Mouse (Mus musculus) midbrain, embryonic 11.5 days (tissue): ENCODE results near the gene Map1b. TPM values are rescaled to one million over a fixed set of nuclear protein-coding genes. Genes with fewer than 3 reads are reported as not detected.
A peak's percentile ranks its signal among the peaks of the same experiment; 100 is the strongest.

Experiments
- ATAC-seq: fragments of 200-750 bp; cut with Nextera tagmentation; 2 replicates; pipeline ENCODE4 v1.8.0; 2017; ENCODE audit warnings: moderate TSS enrichment, moderate library complexity; ENCODE audit not compliant: low FRiP score
- DNase-seq: peaks from one replicate; pipeline ENCODE4 v3.0.0; 2015; ENCODE audit warnings: low spot score; ENCODE audit errors: missing footprints
- H3K27ac ChIP-seq: fragments of 300-500 bp; sonication (generic); 2 replicates; pipeline ENCODE4 v1.5.1; 2014; ENCODE audit warnings: low read depth, low read length
- H3K27me3 ChIP-seq: fragments of 300-500 bp; sonication (generic); 2 replicates; pipeline ENCODE4 v1.6.1; 2014; ENCODE audit warnings: mild to moderate bottlenecking, low read length, moderate library complexity, mixed read lengths; ENCODE audit not compliant: control insufficient read depth, insufficient read depth
- H3K36me3 ChIP-seq: fragments of 300-500 bp; sonication (generic); 2 replicates; pipeline ENCODE4 v1.6.1; 2014; ENCODE audit warnings: mild to moderate bottlenecking, low read length, moderate library complexity, mixed read lengths; ENCODE audit not compliant: control insufficient read depth, insufficient read depth
- H3K4me1 ChIP-seq: fragments of 300-500 bp; sonication (generic); 2 replicates; pipeline ENCODE4 v1.6.1; 2014; ENCODE audit warnings: low read length; ENCODE audit not compliant: control insufficient read depth, insufficient read depth
- H3K4me2 ChIP-seq: fragments of 300-500 bp; sonication (generic); 2 replicates; pipeline ENCODE4 v1.6.1; 2014; ENCODE audit warnings: mild to moderate bottlenecking, moderate library complexity
- H3K4me3 ChIP-seq: fragments of 300-500 bp; sonication (generic); 2 replicates; pipeline ENCODE4 v1.5.1; 2014; ENCODE audit warnings: low read depth, low read length
- H3K9ac ChIP-seq: fragments of 300-500 bp; sonication (generic); 2 replicates; pipeline ENCODE4 v1.6.1; 2014; ENCODE audit warnings: low read length
- H3K9me3 ChIP-seq: fragments of 300-500 bp; sonication (generic); 2 replicates; pipeline ENCODE4 v1.6.1; 2016; ENCODE audit warnings: low read length; ENCODE audit not compliant: control insufficient read depth
- WGBS: fragments of 180-500 bp; shearing (Covaris S2); extraction: QIAGEN DNeasy Blood & Tissue Kit; methylation state at CpG from one replicate; pipeline ENCODE4 v1.1.7; 2014; 5-methylcytosine and 5-hydroxymethylcytosine counted together
- polyA plus RNA-seq: library from polyadenylated mRNA; unstranded; fragments of >200 nt; fragmentation: Nextera tagmentation; extraction: Ambion mirVana; gene quantifications from 2 replicates; pipeline ENCODE4 v1.2.1, GENCODE M21; 2014

Map1b gene
- polyA plus RNA-seq, 1 experiment from 2014 or later = 911 TPM

GRCm38 (mm10) chr13:99450766-99451165 lies 65.6 kb downstream of the Map1b start:
- Histone ChIP-seq H3K9me3 (no peaks in the 10 kb centered on the region), H3K4me1 (peaks cover 39% of the 10 kb centered on the region), H3K4me2 (no peak overlapping the region), H3K27ac (no peak overlapping the region), H3K36me3 (peaks cover 2% of the 10 kb centered on the region; the same call in 1 of the 2 replicates), H3K9ac (no peak overlapping the region), H3K27me3 (no peaks in the 10 kb centered on the region), H3K4me3 (no peak overlapping the region)
- WGBS = 76% methylated on average over 7 of the region's 7 CpGs
- ATAC-seq (no peak), DNase-seq (no peak)

- peaks cover 46% of the 10 kb centered on the region for H3K4me1 ChIP-seq
- DNase-seq = no peak
- no peak overlapping the region for H3K4me3 ChIP-seq
- no peak overlapping the region for H3K9ac ChIP-seq
- WGBS = 90% methylated on average over 4 of the region's 4 CpGs
- H3K27ac ChIP-seq = peak overlapping the region; percentile 94; the same call in 1 of the 2 replicates
- peaks cover 2% of the 10 kb centered on the region; the same call in 1 of the 2 replicates for H3K36me3 ChIP-seq
- no peak overlapping the region for H3K4me2 ChIP-seq
- no peaks in the 10 kb centered on the region for H3K27me3 ChIP-seq
- no peak for ATAC-seq
- no peaks in the 10 kb centered on the region for H3K9me3 ChIP-seq
Measured at GRCm38 (mm10) chr13:99449547-99449946, 66.8 kb downstream of the Map1b start.

- Histone ChIP-seq H3K4me2 (no peak overlapping the region), H3K9ac (no peak overlapping the region), H3K27ac (peak overlapping the region; percentile 94), H3K9me3 (no peaks in the 10 kb centered on the region), H3K27me3 (no peaks in the 10 kb centered on the region), H3K4me3 (no peak overlapping the region), H3K4me1 (peaks cover 51% of the 10 kb centered on the region), H3K36me3 (peaks cover 2% of the 10 kb centered on the region; the same call in 1 of the 2 replicates)
- 37% methylated on average over 4 of the region's 4 CpGs for WGBS
- ATAC-seq = no peak
- peak; percentile 91 for DNase-seq
Measured at GRCm38 (mm10) chr13:99448278-99448677, 68.1 kb downstream of the Map1b start.

GRCm38 (mm10) chr13:99447403-99448199 lies 68.7 kb downstream of the Map1b start:
- H3K9me3 ChIP-seq = no peaks in the 10 kb centered on the region
- H3K4me3 ChIP-seq = peak overlapping the region; percentile 25
- H3K9ac ChIP-seq = peak overlapping the region; percentile 59
- no peaks in the 10 kb centered on the region for H3K27me3 ChIP-seq
- H3K4me2 ChIP-seq = peak overlapping the region; percentile 61
- H3K4me1 ChIP-seq = peaks cover 56% of the 10 kb centered on the region
- DNase-seq (peak; percentile 90), ATAC-seq (peak; percentile 35)
- peak overlapping the region; percentile 94 for H3K27ac ChIP-seq
- H3K36me3 ChIP-seq = peaks cover 2% of the 10 kb centered on the region; the same call in 1 of the 2 replicates
- 24% methylated on average over 11 of the region's 11 CpGs for WGBS

- Histone ChIP-seq H3K9ac (peak overlapping the region; percentile 59), H3K4me2 (peak overlapping the region; percentile 61), H3K36me3 (peaks cover 2% of the 10 kb centered on the region; the same call in 1 of the 2 replicates), H3K4me1 (peaks cover 62% of the 10 kb centered on the region), H3K27me3 (no peaks in the 10 kb centered on the region), H3K4me3 (peak overlapping the region; percentile 25), H3K9me3 (no peaks in the 10 kb centered on the region), H3K27ac (peak overlapping the region; percentile 94)
- 63% methylated on average over 7 of the region's 7 CpGs for WGBS
- DNase-seq = no peak
- no peak for ATAC-seq
Measured at GRCm38 (mm10) chr13:99447002-99447401, 69.3 kb downstream of the Map1b start.

GRCm38 (mm10) chr13:99444880-99445279 lies 71.5 kb downstream of the Map1b start:
- peak overlapping the region; percentile 35; the same call in 1 of the 2 replicates for H3K9ac ChIP-seq
- peak overlapping the region; percentile 61 for H3K4me2 ChIP-seq
- peaks cover 17% of the 10 kb centered on the region for H3K36me3 ChIP-seq
- DNase-seq (no peak), ATAC-seq (peak; percentile 67)
- no peaks in the 10 kb centered on the region for H3K9me3 ChIP-seq
- H3K27ac ChIP-seq = peak overlapping the region; percentile 96
- peak overlapping the region; percentile 45; the same call in 1 of the 2 replicates for H3K4me3 ChIP-seq
- 0% methylated on average over 6 of the region's 6 CpGs for WGBS
- H3K4me1 ChIP-seq = peaks cover 71% of the 10 kb centered on the region
- H3K27me3 ChIP-seq = no peaks in the 10 kb centered on the region

- ATAC-seq (peak; percentile 89), DNase-seq (peak; percentile 96)
- WGBS = 9% methylated on average over 10 of the region's 10 CpGs
- Histone ChIP-seq H3K4me2 (peak overlapping the region; percentile 61), H3K9ac (peak overlapping the region; percentile 73), H3K4me3 (peak overlapping the region; percentile 45), H3K27me3 (no peaks in the 10 kb centered on the region), H3K36me3 (peaks cover 22% of the 10 kb centered on the region), H3K4me1 (peaks cover 68% of the 10 kb centered on the region), H3K9me3 (no peaks in the 10 kb centered on the region), H3K27ac (peak overlapping the region; percentile 96)
Measured at GRCm38 (mm10) chr13:99444431-99444871, 71.9 kb downstream of the Map1b start.

GRCm38 (mm10) chr13:99443484-99444175 lies 72.7 kb downstream of the Map1b start:
- WGBS = 22% methylated on average over 7 of the region's 7 CpGs
- peaks cover 63% of the 10 kb centered on the region for H3K4me1 ChIP-seq
- peaks cover 26% of the 10 kb centered on the region for H3K36me3 ChIP-seq
- H3K27me3 ChIP-seq = no peaks in the 10 kb centered on the region
- no peaks in the 10 kb centered on the region for H3K9me3 ChIP-seq
- ATAC-seq = peak; percentile 23
- peak overlapping the region; percentile 45 for H3K4me3 ChIP-seq
- peak overlapping the region; percentile 96 for H3K27ac ChIP-seq
- peak overlapping the region; percentile 61 for H3K4me2 ChIP-seq
- H3K9ac ChIP-seq = peak overlapping the region; percentile 73
- peak; percentile 92 for DNase-seq
